In the genomic region with DNA sequence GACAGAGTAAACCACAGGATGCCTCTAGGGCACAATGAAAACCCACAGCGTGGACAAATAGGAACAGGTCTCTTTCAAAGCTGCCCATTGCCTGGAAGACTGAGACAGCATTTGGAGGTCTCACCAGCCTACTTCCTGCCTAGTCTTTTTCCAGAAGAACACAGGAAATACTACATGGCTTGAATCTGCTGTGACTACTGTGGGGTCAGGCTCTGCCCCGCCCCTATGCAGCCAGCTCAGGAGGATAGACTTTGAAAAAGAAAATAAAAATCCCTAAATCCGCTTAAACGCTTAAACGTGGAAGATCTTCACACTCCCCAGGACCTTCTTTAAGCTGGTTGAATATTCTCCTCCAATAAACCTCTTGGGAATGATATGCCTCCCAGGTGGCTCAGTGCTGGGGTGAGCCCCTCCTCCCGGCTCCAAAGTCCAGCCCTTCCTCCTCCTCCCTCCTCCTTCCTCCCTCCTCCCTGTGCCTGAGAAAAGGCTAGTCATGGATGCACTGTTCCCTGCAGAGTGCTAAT, we compare ENCODE assay signal across 10 mouse cellular contexts. TPM values are rescaled to one million over a fixed set of nuclear protein-coding genes. Genes with fewer than 3 reads are reported as not detected.
DNase-seq lines count a peak whose midpoint lies in the region; ATAC-seq lines count a peak whose summit lies in the region.
"Had no signal": no experiment of that assay in that cellular context is flagged by ENCODE, and none has a peak within 500 bp of the region (broad histone marks: within the 10 kb centered on the region; RNA-seq: fewer than 3 reads in every experiment).

No protein-coding gene starts in this region.

- H3K36me3 ChIP-seq in liver, embryonic 12.5 days = no peaks in the 10 kb centered on the region
- H3K36me3 ChIP-seq in liver, embryonic 11.5 days (ENCODE audit: control insufficient read depth, insufficient read depth, low read length) = no peaks in the 10 kb centered on the region
- H3K36me3 ChIP-seq: embryonic facial prominence, embryonic 12.5 days; hindbrain, embryonic 13.5 days had no signal

- H3K9ac ChIP-seq in liver, embryonic 12.5 days = no peak overlapping the region
- no peak overlapping the region for H3K9ac ChIP-seq in liver, embryonic 11.5 days (ENCODE audit: low read depth, low read length)
- H3K9ac ChIP-seq: embryonic facial prominence, embryonic 12.5 days; hindbrain, embryonic 13.5 days had no signal

- peaks cover 5% of the 10 kb centered on the region; the same call in 1 of the 2 replicates for H3K4me1 ChIP-seq in liver, embryonic 12.5 days
- H3K4me1 ChIP-seq in liver, embryonic 11.5 days (replicated peaks; ENCODE audit: control insufficient read depth, insufficient read depth, low read length) = 0 out of 2 replicates have a peak, but pooled peaks cover 2% of the 10 kb centered on the region

- no peaks in the 10 kb centered on the region for H3K9me3 ChIP-seq in liver, embryonic 12.5 days (replicated peaks)
- H3K9me3 ChIP-seq in liver, embryonic 11.5 days (ENCODE audit: control insufficient read depth, low read length) = no peaks in the 10 kb centered on the region
- H3K9me3 ChIP-seq: embryonic facial prominence, embryonic 12.5 days; hindbrain, embryonic 13.5 days had no signal

- 0 out of 2 replicates have a peak, but pooled peaks have one; percentile 40 for ATAC-seq in liver, embryonic 12.5 days
- ATAC-seq in liver, embryonic 11.5 days (replicated peaks; ENCODE audit: low FRiP score) = no peak

- WGBS in liver, embryonic 12.5 days (ENCODE audit: insufficient replicate concordance) = 18% methylated on average over 6 of the region's 6 CpGs
- WGBS in liver, embryonic 11.5 days = 9% methylated on average over 6 of the region's 6 CpGs

- H3K27me3 ChIP-seq in liver, embryonic 12.5 days (replicated peaks) = 0 out of 2 replicates have a peak, but pooled peaks cover 7% of the 10 kb centered on the region
- no peaks in the 10 kb centered on the region for H3K27me3 ChIP-seq in liver, embryonic 11.5 days (replicated peaks; ENCODE audit: control insufficient read depth, insufficient read depth, low read length)
- H3K27me3 ChIP-seq: embryonic facial prominence, embryonic 12.5 days; hindbrain, embryonic 13.5 days had no signal

- DNase-seq in adrenal gland, adult 2 months = peak; percentile 52
- DNase-seq in adrenal gland, postnatal 4 days (ENCODE audit: low spot score in 2 of 2) = no peak
- DNase-seq in liver, embryonic 11.5 days (ENCODE audit: low spot score) = no peak
- peak; percentile 74 for DNase-seq in kidney, postnatal 10 days
- peak; percentile 82 for DNase-seq in retina, postnatal 1 day
- DNase-seq in frontal cortex, postnatal 14 days (ENCODE audit: low spot score in 2 of 2) = no peak
- DNase-seq in natural killer cell, adult 2 months (ENCODE audit: low spot score in 2 of 2) = no peak

- H3K4me2 ChIP-seq in liver, embryonic 12.5 days = no peak overlapping the region
- H3K4me2 ChIP-seq in liver, embryonic 11.5 days = no peak overlapping the region
- H3K4me2 ChIP-seq: embryonic facial prominence, embryonic 12.5 days; hindbrain, embryonic 13.5 days had no signal

- H3K27ac ChIP-seq in liver, embryonic 12.5 days = no peak overlapping the region
- H3K27ac ChIP-seq in liver, embryonic 11.5 days (ENCODE audit: low read depth, low read length) = no peak overlapping the region
- H3K27ac ChIP-seq: embryonic facial prominence, embryonic 12.5 days had no signal

- H3K4me3 ChIP-seq in liver, embryonic 12.5 days = no peak overlapping the region
- H3K4me3 ChIP-seq in liver, embryonic 11.5 days (ENCODE audit: low read depth, low read length) = no peak overlapping the region
- H3K4me3 ChIP-seq: embryonic facial prominence, embryonic 12.5 days; hindbrain, embryonic 13.5 days had no signal

RNA-seq across cellular contexts. Expression of a gene that starts 15.0 kb away (rescaled TPM):
- 100 to 1,000 TPM in 1 of 2 experiments, 10 to 100 TPM in 1; 95.3 to 270 TPM for total RNA-seq in adrenal gland, adult 2 months (2021)
- polyA plus RNA-seq in adrenal gland, adult 2 months (2012; rRNA removed) = 38.0 and 59.1 TPM in 2 replicates
- 100 to 1,000 TPM; 105 to 107 TPM for total RNA-seq in adrenal gland, postnatal 4 days (2021)
- polyA plus RNA-seq in liver, embryonic 12.5 days (2016; fragmentation: Nextera tagmentation; extraction: Ambion mirVana) = 0.24 and 0.42 TPM in 2 replicates
- polyA plus RNA-seq in liver, embryonic 11.5 days (2014; fragmentation: Nextera tagmentation; extraction: Ambion mirVana) = 0.90 and 1.1 TPM in 2 replicates

Comparison
In these comparisons a context has a peak if more than half of its experiments do, and no peak if none do; other contexts are left out.
1. DNase-seq: peak in adrenal gland, adult 2 months (single experiment), kidney, postnatal 10 days (single experiment) and retina, postnatal 1 day (single experiment); none in adrenal gland, postnatal 4 days (0 of 2), liver, embryonic 11.5 days (single experiment), frontal cortex, postnatal 14 days (0 of 2) and natural killer cell, adult 2 months (0 of 2).
2. RNA of a gene that starts 15.0 kb away (polyA plus RNA-seq): 38.0 to 59.1 TPM in adrenal gland, adult 2 months; 0.90 to 1.1 TPM in liver, embryonic 11.5 days and 0.24 to 0.42 TPM in liver, embryonic 12.5 days; every median in the first group is over 10 times any median in the second.